Mouse (Mus musculus) lung, postnatal 36 days (tissue): ENCODE results near the gene Bach1.

Source experiments
- DNase-seq: peaks from one replicate; pipeline ENCODE4 v3.0.0; 2022; ENCODE audit warnings: mixed read lengths

The Bach1 gene

GRCm38 (mm10) chr16:87712986-87713693 is 14.4 kb downstream of the Bach1 start:
- peak; percentile 71 for DNase-seq

- no peak for DNase-seq
Observed at GRCm38 (mm10) chr16:87714550-87714949, 15.8 kb downstream of the Bach1 start.

GRCm38 (mm10) chr16:87715221-87715620 is 16.5 kb downstream of the Bach1 start:
- DNase-seq, result no peak

GRCm38 (mm10) chr16:87716269-87716668 is 17.5 kb downstream of the Bach1 start:
- peak; percentile 71 for DNase-seq

- DNase-seq, result no peak
Observed at GRCm38 (mm10) chr16:87717046-87717660, 18.4 kb downstream of the Bach1 start.

- DNase-seq, result no peak
Observed at GRCm38 (mm10) chr16:87719071-87719470, 20.3 kb downstream of the Bach1 start.

- DNase-seq, result no peak
Observed at GRCm38 (mm10) chr16:87719688-87720283, 21.0 kb downstream of the Bach1 start.

GRCm38 (mm10) chr16:87720851-87721409 is 22.2 kb downstream of the Bach1 start:
- DNase-seq, result no peak

GRCm38 (mm10) chr16:87722857-87723256 is 24.1 kb downstream of the Bach1 start:
- no peak for DNase-seq

- no peak for DNase-seq
Observed at GRCm38 (mm10) chr16:87723479-87723878, 24.7 kb downstream of the Bach1 start.

- DNase-seq, result no peak
Observed at GRCm38 (mm10) chr16:87724826-87725225, 26.1 kb downstream of the Bach1 start.

- no peak for DNase-seq
Observed at GRCm38 (mm10) chr16:87725241-87725640, 26.5 kb downstream of the Bach1 start.

GRCm38 (mm10) chr16:87725963-87726362 is 27.2 kb downstream of the Bach1 start:
- peak; percentile 86 for DNase-seq

GRCm38 (mm10) chr16:87726369-87726768 is 27.6 kb downstream of the Bach1 start:
- DNase-seq, result no peak

GRCm38 (mm10) chr16:87727250-87727649 is 28.5 kb downstream of the Bach1 start:
- no peak for DNase-seq

GRCm38 (mm10) chr16:87727918-87728317 is 29.2 kb downstream of the Bach1 start:
- DNase-seq, result no peak

- no peak for DNase-seq
Observed at GRCm38 (mm10) chr16:87728703-87729102, 30.0 kb downstream of the Bach1 start.

- DNase-seq, result no peak
Observed at GRCm38 (mm10) chr16:87729469-87729868, 30.7 kb downstream of the Bach1 start.

GRCm38 (mm10) chr16:87734868-87735381 is 36.2 kb downstream of the Bach1 start:
- no peak for DNase-seq

GRCm38 (mm10) chr16:87736106-87736505 is 37.4 kb downstream of the Bach1 start:
- DNase-seq, result no peak

GRCm38 (mm10) chr16:87737296-87737695 is 38.6 kb downstream of the Bach1 start:
- no peak for DNase-seq

- no peak for DNase-seq
Observed at GRCm38 (mm10) chr16:87737842-87738639, 39.3 kb downstream of the Bach1 start.
